Mouse (Mus musculus) olfactory bulb, adult 2 months (tissue): ENCODE measurements around the gene Nom1.

ENCODE experiments used
- CTCF ChIP-seq: fragments of 200-500 bp; IDR thresholded peaks from 2 replicates; pipeline ENCODE4 v1.5.1; 2012; ENCODE audit warnings: low read depth, mild to moderate bottlenecking, low read length, moderate library complexity; ENCODE audit not compliant: insufficient read depth
- POLR2A ChIP-seq: fragments of 200-500 bp; IDR thresholded peaks from 2 replicates; pipeline ENCODE4 v1.6.1; 2012; ENCODE audit warnings: mild to moderate bottlenecking, low read depth, low read length, moderate library complexity; ENCODE audit not compliant: insufficient read depth

- no peak for TF ChIP-seq CTCF
- no peak for TF ChIP-seq POLR2A
Observed at GRCm38 (mm10) chr5:29468351-29469065, 34.0 kb downstream of the Nom1 start.
